Comparison of ENCODE assay signal across 30 mouse cellular contexts in genomic region chr10:45276499-45276898, GRCm38 (mm10). TPM values are rescaled to one million over a fixed set of nuclear protein-coding genes. Genes with fewer than 3 reads are reported as not detected.
A peak's percentile ranks its signal among the peaks of the same experiment; 100 is the strongest.
DNase-seq lines count a peak whose midpoint lies in the region; ATAC-seq and TF ChIP-seq lines count a peak whose summit lies in the region.
"Had no signal": no experiment of that assay in that cellular context is flagged by ENCODE, and none has a peak within 500 bp of the region (broad histone marks: within the 10 kb centered on the region; RNA-seq: fewer than 3 reads in every experiment).

No protein-coding gene starts in this region.

- no peak overlapping the region for H3K4me2 ChIP-seq in liver, embryonic 11.5 days
- H3K4me2 ChIP-seq in limb, embryonic 14.5 days (replicated peaks; ENCODE audit: low read depth, low read length, severe bottlenecking) = no peak overlapping the region
- H3K4me2 ChIP-seq: embryonic facial prominence, embryonic 13.5 days; forebrain, embryonic 15.5 days; hindbrain, embryonic 15.5 days; kidney, embryonic 15.5 days; liver, embryonic 12.5 days; midbrain, embryonic 15.5 days; neural tube, embryonic 13.5 days had no signal

- DNase-seq in liver, adult 2 months (ENCODE audit: extremely low read depth, low read depth, low spot score) = peak; percentile 19
- DNase-seq in liver, embryonic 11.5 days (ENCODE audit: low spot score) = no peak
- no peak for DNase-seq in limb, embryonic 14.5 days (ENCODE audit: low spot score)
- DNase-seq in midbrain, embryonic 10.5 days (ENCODE audit: low spot score) = no peak
- DNase-seq: adrenal gland, adult 8-10 months; cerebellum, adult 11-12 months; cerebellum, adult 9-11 months; gastrocnemius, adult 2 months; gastrocnemius, postnatal 36 days; heart, adult 2 months; heart, postnatal 36 days; kidney, adult 11 months; kidney, postnatal 36 days; liver, postnatal 0 days; lung, postnatal 36 days; thymus, postnatal 4 days had no signal

- H3K4me3 ChIP-seq in liver, adult 2 months (ENCODE audit: insufficient read depth, low read depth, low read length) = no peak overlapping the region
- no peak overlapping the region for H3K4me3 ChIP-seq in liver, embryonic 11.5 days (ENCODE audit: low read depth, low read length)
- H3K4me3 ChIP-seq in limb, embryonic 14.5 days (replicated peaks; ENCODE audit: low read length) = no peak overlapping the region
- H3K4me3 ChIP-seq in midbrain, embryonic 10.5 days = no peak overlapping the region
- H3K4me3 ChIP-seq: embryonic facial prominence, embryonic 13.5 days; forebrain, embryonic 10.5 days; forebrain, embryonic 15.5 days; gastrocnemius, adult 2 months; heart, adult 2 months; hindbrain, embryonic 15.5 days; kidney, embryonic 15.5 days; layer of hippocampus, adult 2 months; left cerebral cortex, adult 2 months; liver, embryonic 12.5 days; midbrain, embryonic 15.5 days; neural tube, embryonic 13.5 days had no signal

- no peaks in the 10 kb centered on the region for H3K27me3 ChIP-seq in liver, adult 2 months (ENCODE audit: control insufficient read depth, insufficient read depth, low read length)
- H3K27me3 ChIP-seq in liver, embryonic 11.5 days (replicated peaks; ENCODE audit: control insufficient read depth, insufficient read depth, low read length) = no peaks in the 10 kb centered on the region
- H3K27me3 ChIP-seq in limb, embryonic 14.5 days (ENCODE audit: control insufficient read depth, insufficient read depth, low read length) = no peaks in the 10 kb centered on the region
- no peaks in the 10 kb centered on the region for H3K27me3 ChIP-seq in midbrain, embryonic 10.5 days (ENCODE audit: low read depth, poor library complexity, severe bottlenecking)
- H3K27me3 ChIP-seq: embryonic facial prominence, embryonic 13.5 days; forebrain, embryonic 15.5 days; hindbrain, embryonic 15.5 days; kidney, embryonic 15.5 days; liver, embryonic 12.5 days; midbrain, embryonic 15.5 days; neural tube, embryonic 13.5 days had no signal

- H3K9me3 ChIP-seq in liver, embryonic 11.5 days (ENCODE audit: control insufficient read depth, low read length) = peaks cover 2% of the 10 kb centered on the region; the same call in 1 of the 2 replicates
- no peaks in the 10 kb centered on the region for H3K9me3 ChIP-seq in limb, embryonic 14.5 days (ENCODE audit: control insufficient read depth, low read length)
- H3K9me3 ChIP-seq in midbrain, embryonic 10.5 days (replicated peaks) = 0 out of 2 replicates have a peak, but pooled peaks cover 3% of the 10 kb centered on the region
- H3K9me3 ChIP-seq: embryonic facial prominence, embryonic 13.5 days; forebrain, embryonic 15.5 days; G1E; hindbrain, embryonic 15.5 days; kidney, embryonic 15.5 days; midbrain, embryonic 15.5 days; neural tube, embryonic 13.5 days had no signal

- no peak for TF ChIP-seq POLR2A in liver, adult 2 months (IDR thresholded peaks at IDR 0.05; ENCODE audit: extremely low read depth, insufficient read depth, low read length)
- no peak for TF ChIP-seq POLR2A in limb, embryonic 14.5 days (IDR thresholded peaks at IDR 0.05; ENCODE audit: borderline replicate concordance, extremely low read depth, insufficient read depth, insufficient read length)

- H3K9ac ChIP-seq in liver, adult 2 months (ENCODE audit: low read depth, low read length) = no peak overlapping the region
- H3K9ac ChIP-seq in liver, embryonic 11.5 days (ENCODE audit: low read depth, low read length) = no peak overlapping the region
- H3K9ac ChIP-seq in limb, embryonic 14.5 days (ENCODE audit: low read depth, low read length, severe bottlenecking) = no peak overlapping the region
- H3K9ac ChIP-seq: embryonic facial prominence, embryonic 13.5 days; forebrain, embryonic 15.5 days; hindbrain, embryonic 15.5 days; kidney, embryonic 15.5 days; liver, embryonic 12.5 days; liver, postnatal 0 days; midbrain, embryonic 15.5 days; neural tube, embryonic 13.5 days had no signal

- no peak overlapping the region for H3K27ac ChIP-seq in liver, adult 2 months (replicated peaks; ENCODE audit: insufficient read depth, low read depth, low read length)
- H3K27ac ChIP-seq in liver, embryonic 11.5 days (ENCODE audit: low read depth, low read length) = no peak overlapping the region
- H3K27ac ChIP-seq in limb, embryonic 14.5 days (replicated peaks; ENCODE audit: low read depth, low read length) = no peak overlapping the region
- no peak overlapping the region for H3K27ac ChIP-seq in midbrain, embryonic 10.5 days (replicated peaks)
- H3K27ac ChIP-seq: embryonic facial prominence, embryonic 13.5 days; forebrain, embryonic 10.5 days; forebrain, embryonic 15.5 days; gastrocnemius, adult 2 months; heart, adult 2 months; hindbrain, embryonic 15.5 days; kidney, embryonic 15.5 days; layer of hippocampus, adult 2 months; left cerebral cortex, adult 2 months; liver, embryonic 12.5 days; midbrain, embryonic 15.5 days; neural tube, embryonic 13.5 days had no signal

- H3K36me3 ChIP-seq in liver, adult 2 months (ENCODE audit: control insufficient read depth, insufficient read depth, low read length) = no peaks in the 10 kb centered on the region
- no peaks in the 10 kb centered on the region for H3K36me3 ChIP-seq in liver, embryonic 11.5 days (ENCODE audit: control insufficient read depth, insufficient read depth, low read length)
- H3K36me3 ChIP-seq in limb, embryonic 14.5 days (ENCODE audit: control insufficient read depth, insufficient read depth, low read length) = no peaks in the 10 kb centered on the region
- H3K36me3 ChIP-seq in midbrain, embryonic 10.5 days = no peaks in the 10 kb centered on the region
- H3K36me3 ChIP-seq: embryonic facial prominence, embryonic 13.5 days; forebrain, embryonic 10.5 days; forebrain, embryonic 15.5 days; G1E; hindbrain, embryonic 15.5 days; kidney, embryonic 15.5 days; liver, embryonic 12.5 days; midbrain, embryonic 15.5 days; neural tube, embryonic 13.5 days had no signal

- H3K4me1 ChIP-seq in liver, adult 2 months (ENCODE audit: control insufficient read depth, insufficient read depth, low read length) = no peaks in the 10 kb centered on the region
- no peaks in the 10 kb centered on the region for H3K4me1 ChIP-seq in liver, embryonic 11.5 days (replicated peaks; ENCODE audit: control insufficient read depth, insufficient read depth, low read length)
- H3K4me1 ChIP-seq in limb, embryonic 14.5 days (ENCODE audit: control insufficient read depth, insufficient read depth, low read length) = no peaks in the 10 kb centered on the region
- no peaks in the 10 kb centered on the region for H3K4me1 ChIP-seq in midbrain, embryonic 10.5 days
- H3K4me1 ChIP-seq: embryonic facial prominence, embryonic 13.5 days; forebrain, embryonic 10.5 days; forebrain, embryonic 15.5 days; hindbrain, embryonic 15.5 days; kidney, embryonic 15.5 days; liver, embryonic 12.5 days; midbrain, embryonic 15.5 days; neural tube, embryonic 13.5 days had no signal

- no peak for TF ChIP-seq CTCF in liver, adult 2 months (IDR thresholded peaks at IDR 0.05; ENCODE audit: low read depth, low read length)

- H3K79me2 ChIP-seq in liver, adult 2 months (ENCODE audit: control insufficient read depth, insufficient read depth, low read length) = no peaks in the 10 kb centered on the region

- ATAC-seq in liver, embryonic 11.5 days (replicated peaks; ENCODE audit: low FRiP score) = no peak
- peak; percentile 76 for ATAC-seq in common myeloid progenitor, adult 5-6 weeks (replicated peaks; ENCODE audit: low read depth, poor library complexity, severe bottlenecking)
- ATAC-seq in limb, embryonic 14.5 days (ENCODE audit: low FRiP score, low read depth) = 0 out of 2 replicates have a peak, but pooled peaks have one; percentile 23
- ATAC-seq in monocyte, adult 5-6 weeks (replicated peaks; ENCODE audit: insufficient number of reproducible peaks, low FRiP score, low TSS enrichment, poor library complexity, severe bottlenecking) = no peak
- ATAC-seq: forebrain, embryonic 15.5 days; inflammation-experienced regulatory T-cells, adult 6 months; liver, embryonic 12.5 days; liver, postnatal 0 days; midbrain, embryonic 15.5 days had no signal

- 35% methylated on average over 3 of the region's 3 CpGs for WGBS in liver, adult 2 months
- WGBS in liver, embryonic 11.5 days = 33% methylated on average over 3 of the region's 3 CpGs
- 19% methylated on average over 3 of the region's 3 CpGs for WGBS in limb, embryonic 14.5 days
- WGBS in midbrain, embryonic 10.5 days = 66% methylated on average over 3 of the region's 3 CpGs

RNA-seq across cellular contexts. Expression of gene Bves, which starts 59.1 kb away (rescaled TPM):
- total RNA-seq in liver, adult 2 months (2014; rRNA removed) = under 0.01 and 0.09 TPM in 2 replicates
- not detected in 2 replicates for polyA plus RNA-seq in liver, adult 2 months (2012; rRNA removed)
- polyA plus RNA-seq in liver, embryonic 11.5 days (2014; fragmentation: Nextera tagmentation; extraction: Ambion mirVana) = 1.2 and 1.4 TPM in 2 replicates
- total RNA-seq in common myeloid progenitor, adult 5-6 weeks (2017) = not detected in 2 replicates
- 4.2 and 5.0 TPM in 2 replicates for polyA plus RNA-seq in limb, embryonic 14.5 days (2012; rRNA removed)
- 3.4 and 3.5 TPM in 2 replicates for polyA plus RNA-seq in limb, embryonic 14.5 days (2014; fragmentation: Nextera tagmentation; extraction: Ambion mirVana)
- not detected in 3 replicates for total RNA-seq in monocyte, adult 5-6 weeks (2017)
- polyA plus RNA-seq in midbrain, embryonic 10.5 days (2016; fragmentation: Nextera tagmentation; extraction: Ambion mirVana) = 2.3 and 2.6 TPM in 2 replicates
- polyA plus RNA-seq: G1E; inflammation-experienced regulatory T-cells, adult 6 months had no signal

Comparison
In these comparisons a context has a peak if more than half of its experiments do, and no peak if none do; other contexts are left out.
1. ATAC-seq: peak in common myeloid progenitor, adult 5-6 weeks (single experiment) and limb, embryonic 14.5 days (single experiment); none in liver, embryonic 11.5 days (single experiment) and monocyte, adult 5-6 weeks (single experiment).